Mouse (Mus musculus) liver, embryonic 11.5 days (tissue): ENCODE data around the gene Gm48552. TPM values are rescaled to one million over a fixed set of nuclear protein-coding genes. Genes with fewer than 3 reads are reported as not detected.

Source experiments
- ATAC-seq: fragments of 200-750 bp; cut with Nextera tagmentation; replicated peaks from 2 replicates; pipeline ENCODE4 v1.8.0; 2017; ENCODE audit warnings: moderate number of reproducible peaks, mild to moderate bottlenecking, moderate TSS enrichment, moderate library complexity; ENCODE audit not compliant: low FRiP score
- DNase-seq: peaks from one replicate; pipeline ENCODE4 v3.0.0-alpha.2; 2017; ENCODE audit warnings: low spot score
- H3K27ac ChIP-seq: fragments of 300-500 bp; sonication (generic); 2 replicates; pipeline ENCODE4 v1.5.1; 2014; ENCODE audit warnings: mild to moderate bottlenecking, low read depth, low read length, control low read depth
- H3K27me3 ChIP-seq: fragments of 300-500 bp; sonication (generic); replicated peaks from 2 replicates; pipeline ENCODE4 v1.6.1; 2014; ENCODE audit warnings: low read length, mixed read lengths; ENCODE audit not compliant: control insufficient read depth, insufficient read depth
- H3K36me3 ChIP-seq: fragments of 300-500 bp; sonication (generic); 2 replicates; pipeline ENCODE4 v1.6.1; 2014; ENCODE audit warnings: mild to moderate bottlenecking, low read length, moderate library complexity, mixed read lengths; ENCODE audit not compliant: control insufficient read depth, insufficient read depth
- H3K4me1 ChIP-seq: fragments of 300-500 bp; sonication (generic); replicated peaks from 2 replicates; pipeline ENCODE4 v1.6.1; 2014; ENCODE audit warnings: low read length, mixed read lengths; ENCODE audit not compliant: control insufficient read depth, insufficient read depth
- H3K4me2 ChIP-seq: fragments of 300-500 bp; sonication (generic); 2 replicates; pipeline ENCODE4 v1.6.1; 2014; ENCODE audit warnings: mild to moderate bottlenecking, control low read depth, moderate library complexity
- H3K4me3 ChIP-seq: fragments of 300-500 bp; sonication (generic); 2 replicates; pipeline ENCODE4 v1.5.1; 2014; ENCODE audit warnings: low read depth, low read length, control low read depth
- H3K9ac ChIP-seq: fragments of 300-500 bp; sonication (generic); 2 replicates; pipeline ENCODE4 v1.6.1; 2014; ENCODE audit warnings: low read depth, low read length, control low read depth
- H3K9me3 ChIP-seq: fragments of 300-500 bp; sonication (generic); 2 replicates; pipeline ENCODE4 v1.6.1; 2016; ENCODE audit warnings: low read length, inconsistent platforms, mixed read lengths; ENCODE audit not compliant: control insufficient read depth
- WGBS: fragments of 180-500 bp; shearing (Covaris S2); extraction: QIAGEN DNeasy Blood & Tissue Kit; methylation state at CpG from one replicate; pipeline ENCODE4 v1.1.7; 2014; 5-methylcytosine and 5-hydroxymethylcytosine counted together
- polyA plus RNA-seq: library from polyadenylated mRNA; unstranded; fragments of >200 nt; fragmentation: Nextera tagmentation; extraction: Ambion mirVana; gene quantifications from 2 replicates; pipeline ENCODE4 v1.2.1, GENCODE M21; 2014

Gm48552 gene
- polyA plus RNA-seq, 1 experiment from 2014 or later, result 0.67 TPM

DNA sequence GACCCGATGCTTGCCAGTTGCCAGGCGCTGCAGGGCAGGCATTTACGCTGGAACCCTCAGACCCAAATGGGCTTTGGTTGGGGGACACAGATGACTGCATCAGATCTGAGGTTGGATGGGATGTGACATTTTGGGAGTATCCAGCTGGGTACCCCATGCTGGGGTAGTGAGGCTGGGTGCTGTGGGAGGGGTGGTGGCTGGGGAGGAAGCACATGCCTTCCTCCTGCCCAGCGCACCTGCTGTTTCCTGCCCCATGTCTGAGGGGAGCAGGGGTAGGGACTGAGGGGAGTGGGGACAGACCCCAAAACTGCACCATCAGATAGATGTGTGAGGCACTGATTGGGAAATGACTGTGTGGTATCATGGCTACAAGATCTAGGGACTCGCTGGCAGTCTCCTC, 7.9 kb downstream of the Gm48552 start:
- Histone ChIP-seq H3K27ac (no peak overlapping the region), H3K27me3 (peaks cover 3% of the 10 kb centered on the region; the same call in 1 of the 2 replicates), H3K36me3 (peaks cover 9% of the 10 kb centered on the region; the same call in 1 of the 2 replicates), H3K4me1 (peaks cover 23% of the 10 kb centered on the region), H3K4me3 (no peak overlapping the region), H3K9ac (no peak overlapping the region), H3K4me2 (no peak overlapping the region), H3K9me3 (no peaks in the 10 kb centered on the region)
- DNase-seq, result no peak
- no peak for ATAC-seq
- 79% methylated on average over 5 of the region's 5 CpGs for WGBS

- Histone ChIP-seq H3K4me1 (peaks cover 28% of the 10 kb centered on the region), H3K4me3 (no peak overlapping the region), H3K9me3 (no peaks in the 10 kb centered on the region), H3K27ac (no peak overlapping the region), H3K4me2 (no peak overlapping the region), H3K36me3 (peaks cover 9% of the 10 kb centered on the region; the same call in 1 of the 2 replicates), H3K27me3 (peaks cover 3% of the 10 kb centered on the region; the same call in 1 of the 2 replicates), H3K9ac (no peak overlapping the region)
- no peak for DNase-seq
- WGBS, result 66% methylated on average over 5 of the region's 5 CpGs
- ATAC-seq, result no peak
These were observed 10.5 kb downstream of the Gm48552 start for GRCm38 (mm10) chr10:81399296-81399695.

GRCm38 (mm10) chr10:81399798-81400308, 11.0 kb downstream of the Gm48552 start:
- ATAC-seq (no peak), DNase-seq (no peak)
- peaks cover 9% of the 10 kb centered on the region; the same call in 1 of the 2 replicates for H3K36me3 ChIP-seq
- peaks cover 28% of the 10 kb centered on the region for H3K4me1 ChIP-seq
- no peak overlapping the region for H3K4me2 ChIP-seq
- H3K27me3 ChIP-seq, result peaks cover 3% of the 10 kb centered on the region; the same call in 1 of the 2 replicates
- H3K4me3 ChIP-seq, result no peak overlapping the region
- no peaks in the 10 kb centered on the region for H3K9me3 ChIP-seq
- no peak overlapping the region for H3K27ac ChIP-seq
- 78% methylated on average over 18 of the region's 18 CpGs for WGBS
- no peak overlapping the region for H3K9ac ChIP-seq

GRCm38 (mm10) chr10:81400371-81401204, 11.8 kb downstream of the Gm48552 start:
- no peaks in the 10 kb centered on the region for H3K9me3 ChIP-seq
- H3K4me2 ChIP-seq, result 0 out of 2 replicates have a peak overlapping the region, but pooled peaks have one; percentile 4
- 61% methylated on average over 22 of the region's 22 CpGs for WGBS
- peaks cover 9% of the 10 kb centered on the region; the same call in 1 of the 2 replicates for H3K36me3 ChIP-seq
- H3K9ac ChIP-seq, result no peak overlapping the region
- DNase-seq, result no peak
- ATAC-seq, result no peak
- peaks cover 31% of the 10 kb centered on the region for H3K4me1 ChIP-seq
- no peak overlapping the region for H3K4me3 ChIP-seq
- H3K27ac ChIP-seq, result no peak overlapping the region
- peaks cover 3% of the 10 kb centered on the region; the same call in 1 of the 2 replicates for H3K27me3 ChIP-seq

GRCm38 (mm10) chr10:81401205-81401520, 12.4 kb downstream of the Gm48552 start:
- DNase-seq (no peak), ATAC-seq (no peak)
- Histone ChIP-seq H3K4me2 (peak overlapping the region; percentile 48; the same call in 1 of the 2 replicates), H3K9me3 (no peaks in the 10 kb centered on the region), H3K36me3 (peaks cover 9% of the 10 kb centered on the region; the same call in 1 of the 2 replicates), H3K4me3 (no peak overlapping the region; the same call in 1 of the 2 replicates), H3K27me3 (peaks cover 5% of the 10 kb centered on the region), H3K27ac (peak overlapping the region; percentile 60; the same call in 1 of the 2 replicates), H3K9ac (peak overlapping the region; percentile 6; the same call in 1 of the 2 replicates), H3K4me1 (peaks cover 34% of the 10 kb centered on the region)
- WGBS, result 33% methylated on average over 10 of the region's 10 CpGs

DNA sequence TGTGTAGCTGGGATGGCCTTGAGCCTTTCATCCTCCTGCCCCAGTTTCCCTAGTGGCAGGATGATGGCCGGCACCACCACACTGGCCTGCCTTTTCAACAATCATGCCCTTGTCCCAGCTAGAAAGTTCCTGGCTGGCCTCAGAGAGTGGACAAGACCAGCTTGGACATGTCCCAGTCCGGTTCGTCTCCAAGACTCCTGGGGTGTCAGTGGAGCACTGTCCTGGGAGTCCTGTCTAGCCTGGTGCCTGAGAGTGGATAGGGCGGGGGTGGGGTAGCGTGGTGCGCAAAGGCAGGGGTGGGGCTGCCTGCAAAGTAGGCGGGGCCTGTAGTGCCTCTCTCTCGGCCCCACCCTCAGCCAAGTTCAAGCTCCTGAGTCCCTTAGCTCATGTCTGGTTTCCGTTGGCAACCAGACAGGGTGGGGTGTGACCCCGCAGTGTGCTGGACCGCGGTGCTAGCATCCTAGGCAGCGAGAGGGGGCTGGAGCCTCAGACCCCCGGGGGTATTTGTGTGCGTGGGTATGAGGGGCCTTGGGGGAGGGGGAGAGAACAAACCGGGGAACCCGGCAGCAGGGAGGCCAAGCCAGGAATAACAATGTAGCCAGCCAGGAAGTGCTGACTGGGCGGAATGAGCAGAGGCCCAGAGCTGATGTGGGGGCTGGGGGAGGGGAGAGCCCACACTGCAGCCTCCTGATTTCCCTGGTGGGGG, 12.9 kb downstream of the Gm48552 start:
- Histone ChIP-seq H3K4me2 (peak overlapping the region; percentile 48), H3K9ac (peak overlapping the region; percentile 6; the same call in 1 of the 2 replicates), H3K27me3 (peaks cover 10% of the 10 kb centered on the region), H3K36me3 (peaks cover 9% of the 10 kb centered on the region; the same call in 1 of the 2 replicates), H3K27ac (peak overlapping the region; percentile 60), H3K4me3 (peak overlapping the region; percentile 17; the same call in 1 of the 2 replicates), H3K9me3 (no peaks in the 10 kb centered on the region), H3K4me1 (peaks cover 39% of the 10 kb centered on the region)
- ATAC-seq (peak; percentile 79), DNase-seq (peak; percentile 76)
- 6% methylated on average over 18 of the region's 18 CpGs for WGBS

DNA sequence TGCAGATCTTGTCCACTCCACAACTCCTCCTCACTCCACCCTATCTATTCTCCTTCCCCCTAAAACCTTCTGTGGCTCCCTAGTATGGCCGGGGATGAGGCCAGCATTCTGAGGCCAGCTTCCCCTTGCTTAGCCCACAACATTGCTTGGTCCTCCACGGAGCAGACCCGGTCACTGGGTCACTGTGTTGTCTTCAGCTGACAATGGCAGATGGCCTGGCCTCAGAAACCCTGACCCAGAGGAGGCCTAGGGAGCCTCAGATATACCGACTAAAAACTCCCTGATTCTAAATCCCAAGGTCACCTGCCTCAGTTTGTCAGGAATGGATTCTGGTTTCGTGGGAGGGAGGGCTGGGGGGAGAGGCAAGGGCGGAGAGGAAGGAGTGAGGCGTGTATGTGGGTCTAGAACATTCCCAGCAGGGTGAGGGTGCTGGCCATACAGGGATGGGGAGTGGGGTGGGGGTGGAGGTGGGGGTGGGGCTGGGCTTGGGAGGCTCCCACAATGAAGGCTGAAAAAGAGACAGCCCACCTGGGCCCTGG, 13.5 kb downstream of the Gm48552 start:
- Histone ChIP-seq H3K27ac (peak overlapping the region; percentile 60), H3K4me2 (peak overlapping the region; percentile 48), H3K36me3 (peaks cover 9% of the 10 kb centered on the region; the same call in 1 of the 2 replicates), H3K27me3 (peaks cover 16% of the 10 kb centered on the region), H3K9ac (no peak overlapping the region), H3K4me1 (peaks cover 45% of the 10 kb centered on the region), H3K9me3 (no peaks in the 10 kb centered on the region), H3K4me3 (no peak overlapping the region)
- WGBS, result 22% methylated on average over 7 of the region's 7 CpGs
- no peak for ATAC-seq
- no peak for DNase-seq

DNA sequence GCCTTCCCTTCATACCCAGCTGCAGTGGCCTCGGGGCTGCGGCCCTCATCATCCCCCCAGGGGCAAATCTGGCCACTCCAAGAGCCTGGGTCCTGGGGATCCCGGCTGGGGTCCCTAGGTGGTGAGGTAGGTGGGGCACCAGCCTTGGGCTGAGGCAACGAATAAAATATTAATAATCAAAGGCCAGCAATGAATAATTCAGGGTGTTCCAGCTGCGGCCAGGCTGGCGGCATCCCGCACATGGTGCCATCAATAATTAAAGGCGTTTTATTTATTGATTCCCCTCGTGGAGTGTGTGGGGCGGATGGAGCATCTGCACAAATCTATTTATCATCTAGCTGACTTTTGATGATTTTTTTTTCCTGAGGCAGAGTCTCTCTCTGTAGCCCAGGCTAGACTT, 14.7 kb downstream of the Gm48552 start:
- H3K36me3 ChIP-seq, result peaks cover 9% of the 10 kb centered on the region
- H3K4me1 ChIP-seq, result peaks cover 57% of the 10 kb centered on the region
- 0 out of 2 replicates have a peak overlapping the region, but pooled peaks have one; percentile 9 for H3K4me2 ChIP-seq
- H3K27ac ChIP-seq, result peak overlapping the region; percentile 60; the same call in 1 of the 2 replicates
- no peaks in the 10 kb centered on the region for H3K9me3 ChIP-seq
- no peak for DNase-seq
- no peak overlapping the region for H3K4me3 ChIP-seq
- no peak for ATAC-seq
- H3K27me3 ChIP-seq, result peaks cover 27% of the 10 kb centered on the region
- H3K9ac ChIP-seq, result no peak overlapping the region
- 72% methylated on average over 10 of the region's 10 CpGs for WGBS
